Mouse (Mus musculus) midbrain, embryonic 13.5 days (tissue): Measurements from ENCODE around the gene Gm9732. TPM values are rescaled to one million over a fixed set of nuclear protein-coding genes. Genes with fewer than 3 reads are reported as not detected.
"Not testable (repeated sequence)": the region's sequence is repeated elsewhere in the genome, so short reads cannot be mapped to it uniquely, and the experiment has no call there.

Experiments used
- ATAC-seq: fragments of 200-750 bp; cut with Nextera tagmentation; 2 replicates; pipeline ENCODE4 v1.8.0; 2017; ENCODE audit warnings: mild to moderate bottlenecking, moderate TSS enrichment, moderate library complexity
- H3K27ac ChIP-seq: fragments of 300-500 bp; sonication (generic); 2 replicates; pipeline ENCODE4 v1.5.1; 2015; ENCODE audit warnings: inconsistent platforms, mild to moderate bottlenecking, moderate library complexity
- H3K27me3 ChIP-seq: fragments of 300-500 bp; sonication (generic); 2 replicates; pipeline ENCODE4 v1.6.1; 2015; ENCODE audit warnings: mild to moderate bottlenecking, inconsistent platforms
- H3K36me3 ChIP-seq: fragments of 300-500 bp; sonication (generic); 2 replicates; pipeline ENCODE4 v1.6.1; 2015; ENCODE audit warnings: mild to moderate bottlenecking, inconsistent platforms
- H3K4me1 ChIP-seq: fragments of 300-500 bp; sonication (generic); replicated peaks from 2 replicates; pipeline ENCODE4 v1.6.1; 2015; ENCODE audit warnings: inconsistent platforms
- H3K4me2 ChIP-seq: fragments of 300-500 bp; sonication (generic); replicated peaks from 2 replicates; pipeline ENCODE4 v1.6.1; 2015; ENCODE audit warnings: moderate library complexity, mild to moderate bottlenecking, inconsistent platforms
- H3K4me3 ChIP-seq: fragments of 300-500 bp; sonication (generic); replicated peaks from 2 replicates; pipeline ENCODE4 v1.5.1; 2015; ENCODE audit warnings: mild to moderate bottlenecking, inconsistent platforms
- H3K9ac ChIP-seq: fragments of 300-500 bp; sonication (generic); replicated peaks from 2 replicates; pipeline ENCODE4 v1.6.1; 2015; ENCODE audit warnings: mild to moderate bottlenecking, inconsistent platforms
- H3K9me3 ChIP-seq: fragments of 300-500 bp; sonication (generic); 2 replicates; pipeline ENCODE4 v1.6.1; 2016; ENCODE audit warnings: mild to moderate bottlenecking, inconsistent platforms
- WGBS: fragments of 180-500 bp; shearing (Covaris S2); methylation state at CpG from one replicate; pipeline ENCODE4 v1.1.7; 2015; 5-methylcytosine and 5-hydroxymethylcytosine counted together
- polyA plus RNA-seq: library from polyadenylated mRNA; unstranded; fragments of >200 nt; fragmentation: Nextera tagmentation; extraction: Ambion mirVana; gene quantifications from 2 replicates; pipeline ENCODE4 v1.2.1, GENCODE M21; 2015

The Gm9732 gene
- polyA plus RNA-seq, result not detected in 2 replicates

GRCm38 (mm10) chr14:43274986-43275511, at the start of gene Gm9732:
Gene Gm9732 (plus strand): TSS chr14:43275036.
- not testable (repeated sequence) for H3K9me3 ChIP-seq, H3K27me3 ChIP-seq, H3K9ac ChIP-seq, H3K4me2 ChIP-seq, ATAC-seq, H3K4me1 ChIP-seq, H3K27ac ChIP-seq, H3K36me3 ChIP-seq, H3K4me3 ChIP-seq
- WGBS, result 85% methylated on average over 8 of the region's 8 CpGs

GRCm38 (mm10) chr14:43235204-43235603, 39.6 kb upstream of the Gm9732 start, which contains the start of gene Gm8122:
Gene Gm8122 (minus strand): TSS chr14:43235304.
- ATAC-seq, H3K36me3 ChIP-seq, H3K27ac ChIP-seq, H3K9me3 ChIP-seq, H3K4me3 ChIP-seq, H3K27me3 ChIP-seq, H3K9ac ChIP-seq, H3K4me1 ChIP-seq, H3K4me2 ChIP-seq: not testable (repeated sequence)
- WGBS, result 94% methylated on average over 4 of the region's 4 CpGs

DNA sequence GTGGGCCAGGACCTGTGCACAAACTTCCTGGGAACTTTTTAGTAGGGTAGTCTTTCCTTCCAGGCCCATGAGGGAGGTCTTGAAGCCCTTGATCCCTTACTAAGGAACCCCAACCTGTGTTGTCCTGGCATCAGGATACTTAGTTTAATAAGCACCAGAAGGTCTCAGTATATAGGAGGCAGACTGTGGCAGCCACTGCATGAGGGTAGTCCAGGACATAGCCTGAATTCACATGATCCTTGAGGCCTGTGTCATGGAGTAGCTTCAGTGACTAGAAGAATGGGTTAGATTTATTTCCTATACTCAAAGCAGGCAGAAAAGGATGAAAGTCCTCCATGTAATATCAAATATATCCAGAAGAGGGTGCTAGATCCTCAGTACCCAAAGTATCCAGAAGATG, 37.1 kb upstream of the Gm9732 start:
- not testable (repeated sequence) for H3K9ac ChIP-seq, H3K27ac ChIP-seq, H3K4me3 ChIP-seq, ATAC-seq, H3K4me1 ChIP-seq, H3K27me3 ChIP-seq, H3K9me3 ChIP-seq, H3K36me3 ChIP-seq, H3K4me2 ChIP-seq

DNA sequence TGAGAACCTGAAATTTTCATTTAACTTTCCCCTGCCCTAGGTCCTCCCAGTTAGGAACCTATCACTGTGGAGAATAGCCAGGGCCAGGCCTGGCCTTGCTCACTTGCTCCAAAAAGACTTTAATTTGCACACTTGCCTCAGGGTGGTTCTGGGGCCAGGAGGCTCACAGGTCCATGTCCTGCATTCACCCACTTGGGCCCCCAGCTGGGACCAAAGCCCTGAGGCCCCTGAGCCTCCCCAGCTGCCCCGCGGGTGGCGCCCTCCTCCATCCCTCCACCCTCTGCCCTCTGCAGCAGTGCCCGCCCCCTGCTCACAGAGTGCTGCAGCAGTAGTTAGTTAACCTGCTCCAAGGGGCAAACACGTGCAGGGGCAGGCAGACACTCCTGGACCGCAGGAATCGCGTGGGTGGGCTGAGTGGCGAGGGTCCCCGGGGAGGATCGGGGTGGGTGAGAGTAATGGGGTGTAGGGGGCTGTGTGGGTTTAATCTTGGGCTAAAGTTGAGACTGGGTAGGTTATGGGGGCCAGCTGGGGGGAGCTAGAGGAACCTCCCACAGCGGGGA, 25.1 kb upstream of the Gm9732 start:
- H3K9me3 ChIP-seq, H3K9ac ChIP-seq, H3K4me1 ChIP-seq, ATAC-seq, H3K36me3 ChIP-seq, H3K4me3 ChIP-seq, H3K4me2 ChIP-seq, H3K27me3 ChIP-seq, H3K27ac ChIP-seq: not testable (repeated sequence)
- 17% methylated on average over 10 of the region's 12 CpGs for WGBS

- H3K4me1 ChIP-seq, H3K36me3 ChIP-seq, ATAC-seq, H3K9me3 ChIP-seq, H3K4me2 ChIP-seq, H3K9ac ChIP-seq, H3K4me3 ChIP-seq, H3K27me3 ChIP-seq, H3K27ac ChIP-seq: not testable (repeated sequence)
- 49% methylated on average over 6 of the region's 6 CpGs for WGBS
Measured at GRCm38 (mm10) chr14:43250549-43251253, 24.1 kb upstream of the Gm9732 start.

GRCm38 (mm10) chr14:43256511-43256910, 18.3 kb upstream of the Gm9732 start:
- H3K27ac ChIP-seq, H3K9me3 ChIP-seq, H3K9ac ChIP-seq, H3K4me2 ChIP-seq, H3K4me3 ChIP-seq, H3K27me3 ChIP-seq, H3K36me3 ChIP-seq, H3K4me1 ChIP-seq, ATAC-seq: not testable (repeated sequence)
- 79% methylated on average over 1 of the region's 1 CpGs for WGBS

GRCm38 (mm10) chr14:43258349-43258748, 16.5 kb upstream of the Gm9732 start, which contains the start of gene Gm8126:
Gene Gm8126 (plus strand): TSS chr14:43258649.
- not testable (repeated sequence) for ATAC-seq, H3K4me2 ChIP-seq, H3K9ac ChIP-seq, H3K4me1 ChIP-seq, H3K9me3 ChIP-seq, H3K36me3 ChIP-seq, H3K4me3 ChIP-seq, H3K27me3 ChIP-seq, H3K27ac ChIP-seq
- WGBS, result 94% methylated on average over 2 of the region's 4 CpGs

DNA sequence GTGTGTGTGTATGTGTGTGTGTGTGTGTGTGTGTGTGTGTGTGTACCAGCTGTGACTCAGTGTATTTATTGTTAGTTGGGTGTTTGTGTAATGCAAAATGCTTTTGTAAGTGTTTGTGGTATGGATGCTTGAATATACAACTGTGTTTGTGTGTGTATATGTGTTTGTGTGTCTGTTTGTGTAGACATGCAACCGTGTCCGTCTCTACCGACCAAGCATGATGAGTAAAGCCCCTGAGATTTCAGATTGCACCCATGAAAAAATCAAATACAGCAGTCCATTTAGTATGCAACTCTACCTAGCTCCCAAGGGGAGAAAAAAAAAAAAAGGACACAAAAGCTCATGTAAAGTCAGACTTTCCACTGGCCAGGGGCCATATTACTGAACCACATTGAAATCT, 11.4 kb upstream of the Gm9732 start:
- H3K4me1 ChIP-seq, H3K9me3 ChIP-seq, H3K9ac ChIP-seq, H3K4me3 ChIP-seq, H3K27me3 ChIP-seq, H3K36me3 ChIP-seq, H3K4me2 ChIP-seq, ATAC-seq, H3K27ac ChIP-seq: not testable (repeated sequence)
- 95% methylated on average over 3 of the region's 3 CpGs for WGBS

- not testable (repeated sequence) for H3K9ac ChIP-seq, ATAC-seq, H3K9me3 ChIP-seq, H3K36me3 ChIP-seq, H3K27ac ChIP-seq, H3K4me3 ChIP-seq, H3K27me3 ChIP-seq, H3K4me1 ChIP-seq, H3K4me2 ChIP-seq
- WGBS, result 50% methylated on average over 2 of the region's 2 CpGs
Measured at GRCm38 (mm10) chr14:43268521-43269084, 6.2 kb upstream of the Gm9732 start.

DNA sequence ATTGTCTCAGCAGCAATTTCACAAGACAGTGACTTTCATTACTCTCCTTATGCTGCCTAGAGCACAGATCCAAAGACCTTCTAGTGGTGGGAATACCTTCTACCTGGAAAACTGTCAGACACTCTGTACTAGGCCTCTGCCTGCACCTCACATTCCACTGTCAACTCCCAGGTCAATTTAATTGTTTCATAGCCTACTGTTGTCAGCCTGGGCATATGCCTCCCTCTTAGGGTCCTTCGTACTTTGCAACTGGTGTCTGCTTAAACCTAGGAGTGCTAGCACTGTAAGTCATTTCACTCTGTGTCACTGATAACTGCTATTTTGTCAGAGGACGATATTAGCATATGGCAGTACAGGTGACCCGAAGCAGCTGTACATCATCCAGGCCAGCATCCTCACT, 5.6 kb upstream of the Gm9732 start:
- not testable (repeated sequence) for H3K27me3 ChIP-seq, H3K9ac ChIP-seq, H3K9me3 ChIP-seq, ATAC-seq, H3K4me2 ChIP-seq, H3K4me3 ChIP-seq, H3K27ac ChIP-seq, H3K36me3 ChIP-seq, H3K4me1 ChIP-seq
- 89% methylated on average over 3 of the region's 3 CpGs for WGBS

- ATAC-seq, H3K4me3 ChIP-seq, H3K27ac ChIP-seq, H3K4me1 ChIP-seq, H3K4me2 ChIP-seq, H3K36me3 ChIP-seq, H3K9me3 ChIP-seq, H3K9ac ChIP-seq, H3K27me3 ChIP-seq: not testable (repeated sequence)
- WGBS, result 59% methylated on average over 1 of the region's 1 CpGs
Measured at GRCm38 (mm10) chr14:43273161-43273560, 1.7 kb upstream of the Gm9732 start.

GRCm38 (mm10) chr14:43275752-43276151, 916 bp downstream of the Gm9732 start:
- H3K27ac ChIP-seq, H3K9me3 ChIP-seq, H3K4me3 ChIP-seq, ATAC-seq, H3K9ac ChIP-seq, H3K4me1 ChIP-seq, H3K27me3 ChIP-seq, H3K36me3 ChIP-seq, H3K4me2 ChIP-seq: not testable (repeated sequence)
- WGBS, result 96% methylated on average over 1 of the region's 1 CpGs
